Mouse (Mus musculus) heart, embryonic 14.5 days (tissue): ENCODE measurements around the gene Zbtb9. TPM values are rescaled to one million over a fixed set of nuclear protein-coding genes. Genes with fewer than 3 reads are reported as not detected.

Experiments
- ATAC-seq: fragments of 200-750 bp; cut with Nextera tagmentation; 2 replicates; pipeline ENCODE4 v1.8.0; 2017; ENCODE audit warnings: low read depth, moderate TSS enrichment; ENCODE audit not compliant: insufficient number of reproducible peaks, insufficient read depth, low FRiP score
- H3K27ac ChIP-seq, 2 experiments: fragments of 200-500 bp in 1 of 2; fragments of 300-500 bp in 1 of 2; sonication (generic) in 1 of 2; replicated peaks in 1 of 2; 2 replicates each; pipeline ENCODE4 v1.5.1; 2012 to 2014; ENCODE audit warnings: low read depth in 2 of 2, low read length in 2 of 2, control low read depth in 1 of 2, mild to moderate bottlenecking in 1 of 2, mixed read lengths in 1 of 2; ENCODE audit not compliant: control insufficient read depth in 1 of 2, insufficient read depth in 1 of 2
- H3K27me3 ChIP-seq: fragments of 300-500 bp; sonication (generic); 2 replicates; pipeline ENCODE4 v1.6.1; 2014; ENCODE audit warnings: mild to moderate bottlenecking, low read length, control low read depth; ENCODE audit not compliant: control insufficient read depth, insufficient read depth
- H3K36me3 ChIP-seq: fragments of 300-500 bp; sonication (generic); 2 replicates; pipeline ENCODE4 v1.6.1; 2014; ENCODE audit warnings: mild to moderate bottlenecking, control low read depth, low read length, mixed read lengths; ENCODE audit not compliant: control insufficient read depth, insufficient read depth
- H3K4me1 ChIP-seq, 2 experiments: fragments of 200-500 bp in 1 of 2; fragments of 300-500 bp in 1 of 2; sonication (generic) in 1 of 2; 2 replicates each; pipeline ENCODE4 v1.6.1; 2012 to 2014; ENCODE audit warnings: low read length in 2 of 2, control low read depth in 1 of 2, mixed read lengths in 1 of 2; ENCODE audit not compliant: control insufficient read depth in 2 of 2, insufficient read depth in 2 of 2
- H3K4me2 ChIP-seq: fragments of 300-500 bp; sonication (generic); 2 replicates; pipeline ENCODE4 v1.6.1; 2014; ENCODE audit warnings: mild to moderate bottlenecking, low read length
- H3K4me3 ChIP-seq, 2 experiments: fragments of 200-500 bp in 1 of 2; fragments of 300-500 bp in 1 of 2; sonication (generic) in 1 of 2; 2 replicates each; pipeline ENCODE4 v1.5.1; 2012 to 2014; ENCODE audit warnings: low read length in 2 of 2, mild to moderate bottlenecking in 2 of 2, control low read depth in 1 of 2, low read depth in 1 of 2, moderate library complexity in 1 of 2; ENCODE audit not compliant: control insufficient read depth in 1 of 2, insufficient read depth in 1 of 2
- H3K9ac ChIP-seq: fragments of 300-500 bp; sonication (generic); 2 replicates; pipeline ENCODE4 v1.6.1; 2014; ENCODE audit warnings: mild to moderate bottlenecking, low read length
- H3K9me3 ChIP-seq: fragments of 300-500 bp; sonication (generic); 2 replicates; pipeline ENCODE4 v1.6.1; 2016; ENCODE audit warnings: low read length, control low read depth; ENCODE audit not compliant: control insufficient read depth
- WGBS: fragments of 180-500 bp; shearing (Covaris S2); extraction: QIAGEN DNeasy Blood & Tissue Kit; methylation state at CpG from one replicate; pipeline ENCODE4 v1.1.7; 2014; 5-methylcytosine and 5-hydroxymethylcytosine counted together
- polyA plus RNA-seq: library from polyadenylated mRNA; unstranded; fragments of >200 nt; fragmentation: Nextera tagmentation; extraction: Ambion mirVana; gene quantifications from 2 replicates; pipeline ENCODE4 v1.2.1, GENCODE M21; 2014

Gene Zbtb9
- polyA plus RNA-seq, 1 experiment from 2014 or later: 6.8 TPM

- ATAC-seq: 0 out of 2 replicates have a peak, but pooled peaks have one; percentile 6
- peak overlapping the region in 1 of 2 experiments; percentile 71; a peak in 2 of 4 replicates for H3K27ac ChIP-seq
- 13% methylated on average over 13 of the region's 14 CpGs for WGBS
Observed at GRCm38 (mm10) chr17:26949051-26949577, 23.9 kb upstream of the Zbtb9 start.

GRCm38 (mm10) chr17:26949866-26950265, 23.1 kb upstream of the Zbtb9 start:
- H3K27ac ChIP-seq: peak overlapping the region in 1 of 2 experiments; percentile 71; a peak in 1 of 4 replicates
- 41% methylated on average over 5 of the region's 5 CpGs for WGBS
- 0 out of 4 replicates have a peak overlapping the region, but pooled peaks of 1 of the 2 experiments have one; percentile 79 for H3K4me3 ChIP-seq
- no peaks in the 10 kb centered on the region for H3K27me3 ChIP-seq
- H3K9ac ChIP-seq: no peak overlapping the region; the same call in 1 of the 2 replicates
- ATAC-seq: no peak
- peaks cover 41 to 81% of the 10 kb centered on the region in 2 experiments for H3K4me1 ChIP-seq
- H3K9me3 ChIP-seq: no peaks in the 10 kb centered on the region
- H3K4me2 ChIP-seq: peak overlapping the region; percentile 97
- H3K36me3 ChIP-seq: peaks cover 1% of the 10 kb centered on the region; the same call in 1 of the 2 replicates

More at GRCm38 (mm10) chr17:26949051-26949577, 23.9 kb upstream of the Zbtb9 start:
- H3K36me3 ChIP-seq: no peaks in the 10 kb centered on the region
- peak overlapping the region; percentile 73 to 79 for H3K4me3 ChIP-seq
- H3K27me3 ChIP-seq: no peaks in the 10 kb centered on the region
- H3K9me3 ChIP-seq: no peaks in the 10 kb centered on the region
- peaks cover 40 to 74% of the 10 kb centered on the region in 2 experiments for H3K4me1 ChIP-seq
- H3K9ac ChIP-seq: peak overlapping the region; percentile 82
- H3K4me2 ChIP-seq: peak overlapping the region; percentile 97

GRCm38 (mm10) chr17:26950560-26951288, 22.2 kb upstream of the Zbtb9 start:
- H3K4me3 ChIP-seq: peak overlapping the region; percentile 9 to 29; a peak in 2 of 4 replicates
- 40% methylated on average over 7 of the region's 7 CpGs for WGBS
- peak overlapping the region; percentile 64 for H3K9ac ChIP-seq
- no peaks in the 10 kb centered on the region for H3K9me3 ChIP-seq
- H3K36me3 ChIP-seq: peaks cover 10% of the 10 kb centered on the region
- H3K4me2 ChIP-seq: peak overlapping the region; percentile 68
- H3K4me1 ChIP-seq: peaks cover 43 to 80% of the 10 kb centered on the region in 2 experiments
- no peak for ATAC-seq
- peak overlapping the region in 1 of 2 experiments; percentile 44; a peak in 1 of 4 replicates for H3K27ac ChIP-seq
- no peaks in the 10 kb centered on the region for H3K27me3 ChIP-seq

GRCm38 (mm10) chr17:26951406-26951805, 21.6 kb upstream of the Zbtb9 start:
- Histone ChIP-seq H3K9me3 (no peaks in the 10 kb centered on the region), H3K36me3 (peaks cover 11% of the 10 kb centered on the region), H3K4me2 (peak overlapping the region; percentile 68), H3K27me3 (no peaks in the 10 kb centered on the region), H3K4me3 (peak overlapping the region; percentile 29 to 33), H3K4me1 (peaks cover 39 to 74% of the 10 kb centered on the region in 2 experiments), H3K27ac (no peak overlapping the region; a peak in 1 of 4 replicates), H3K9ac (peak overlapping the region; percentile 64)
- WGBS: 6% methylated on average over 9 of the region's 11 CpGs
- 0 out of 2 replicates have a peak, but pooled peaks have one; percentile 32 for ATAC-seq

GRCm38 (mm10) chr17:26951952-26952877, 20.8 kb upstream of the Zbtb9 start:
- WGBS: 14% methylated on average over 23 of the region's 23 CpGs
- H3K36me3 ChIP-seq: peaks cover 14% of the 10 kb centered on the region
- H3K4me3 ChIP-seq: peak overlapping the region; percentile 29 to 33
- peaks cover 39 to 68% of the 10 kb centered on the region in 2 experiments for H3K4me1 ChIP-seq
- H3K9me3 ChIP-seq: no peaks in the 10 kb centered on the region
- peak overlapping the region; percentile 64 for H3K9ac ChIP-seq
- no peaks in the 10 kb centered on the region for H3K27me3 ChIP-seq
- peak overlapping the region; percentile 15 to 95; a peak in 3 of 4 replicates for H3K27ac ChIP-seq
- H3K4me2 ChIP-seq: peak overlapping the region; percentile 68
- ATAC-seq: no peak

GRCm38 (mm10) chr17:26953201-26953600, 19.8 kb upstream of the Zbtb9 start:
- H3K27me3 ChIP-seq: no peaks in the 10 kb centered on the region
- peak overlapping the region; percentile 68 for H3K4me2 ChIP-seq
- WGBS: 25% methylated on average over 6 of the region's 6 CpGs
- H3K9me3 ChIP-seq: no peaks in the 10 kb centered on the region
- peaks cover 24% of the 10 kb centered on the region for H3K36me3 ChIP-seq
- H3K4me3 ChIP-seq: peak overlapping the region in 1 of 2 experiments; percentile 23; a peak in 1 of 4 replicates
- H3K9ac ChIP-seq: peak overlapping the region; percentile 70
- peak overlapping the region; percentile 65 to 95 for H3K27ac ChIP-seq
- H3K4me1 ChIP-seq: peaks cover 39 to 62% of the 10 kb centered on the region in 2 experiments
- ATAC-seq: no peak

GRCm38 (mm10) chr17:26953726-26954125, 19.2 kb upstream of the Zbtb9 start:
- Histone ChIP-seq H3K27ac (peak overlapping the region; percentile 87 to 95), H3K4me3 (peak overlapping the region; percentile 23 to 24; a peak in 3 of 4 replicates), H3K27me3 (no peaks in the 10 kb centered on the region), H3K36me3 (peaks cover 29% of the 10 kb centered on the region), H3K4me1 (peaks cover 39 to 62% of the 10 kb centered on the region in 2 experiments), H3K4me2 (peak overlapping the region; percentile 68), H3K9ac (peak overlapping the region; percentile 70), H3K9me3 (no peaks in the 10 kb centered on the region)
- 21% methylated on average over 12 of the region's 16 CpGs for WGBS
- no peak for ATAC-seq
